Mouse (Mus musculus) adrenal gland, adult 18-20 months (tissue): ENCODE results near the gene 4930407I10Rik. TPM values are rescaled to one million over a fixed set of nuclear protein-coding genes. Genes with fewer than 3 reads are reported as not detected.

ENCODE experiments used
- DNase-seq, 2 experiments: peaks; one replicate each; pipeline ENCODE4 v3.0.0; 2021 to 2022; ENCODE audit warnings: low spot score in 2 of 2
- long read RNA-seq, 2 experiments: library from polyadenylated mRNA; stranded (forward); transcript quantifications; one replicate each; pipeline ENCODE4 v2.0.0; 2021
- total RNA-seq, 2 experiments: library from RNA; stranded (reverse); gene quantifications; 1 replicate in 1 of 2; 2 replicates in 1 of 2; pipeline ENCODE4 v1.2.3; 2021

4930407I10Rik gene
- not detected for total RNA-seq
- long read RNA-seq, experiment 1, result 0 reads
- long read RNA-seq, experiment 2, result 0 reads

DNA sequence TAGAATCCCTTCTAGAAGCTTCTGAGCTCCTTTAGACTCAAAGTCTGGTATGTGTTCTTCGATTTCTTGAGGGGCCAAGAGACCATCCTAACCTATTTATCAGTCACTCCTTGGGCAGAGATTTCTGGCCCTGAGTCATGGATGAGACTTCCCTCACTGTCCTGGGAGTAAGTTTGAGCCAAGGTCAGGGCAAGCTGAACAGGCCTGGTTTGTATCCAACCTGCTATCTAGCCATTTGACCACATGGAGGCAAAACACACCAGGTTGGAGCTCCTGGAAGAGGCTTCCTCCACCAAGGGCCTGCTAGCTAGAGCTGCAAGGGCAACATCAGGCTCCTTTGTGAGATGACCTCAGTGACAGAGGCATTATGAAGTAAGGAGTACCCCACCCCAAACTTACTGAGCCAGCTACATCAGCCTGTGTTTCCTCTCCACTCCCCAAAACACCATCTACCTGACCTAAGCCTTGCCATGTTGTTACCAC is at the start of gene 4930407I10Rik:
Gene 4930407I10Rik (plus strand): TSS at position 433 of the 483 bp plus-strand sequence.
- no peak for DNase-seq

GRCm38 (mm10) chr15:82011947-82012346 is 47.0 kb upstream of the 4930407I10Rik start:
- DNase-seq, result no peak

GRCm38 (mm10) chr15:82014745-82015391 is 44.1 kb upstream of the 4930407I10Rik start:
- no peak for DNase-seq

GRCm38 (mm10) chr15:82015392-82016100 is 43.4 kb upstream of the 4930407I10Rik start:
- DNase-seq, result peak; percentile 30 to 33

GRCm38 (mm10) chr15:82016101-82016808 is 42.7 kb upstream of the 4930407I10Rik start:
- peak; percentile 100 for DNase-seq

GRCm38 (mm10) chr15:82016830-82017229 is 42.1 kb upstream of the 4930407I10Rik start:
- DNase-seq, result no peak

DNA sequence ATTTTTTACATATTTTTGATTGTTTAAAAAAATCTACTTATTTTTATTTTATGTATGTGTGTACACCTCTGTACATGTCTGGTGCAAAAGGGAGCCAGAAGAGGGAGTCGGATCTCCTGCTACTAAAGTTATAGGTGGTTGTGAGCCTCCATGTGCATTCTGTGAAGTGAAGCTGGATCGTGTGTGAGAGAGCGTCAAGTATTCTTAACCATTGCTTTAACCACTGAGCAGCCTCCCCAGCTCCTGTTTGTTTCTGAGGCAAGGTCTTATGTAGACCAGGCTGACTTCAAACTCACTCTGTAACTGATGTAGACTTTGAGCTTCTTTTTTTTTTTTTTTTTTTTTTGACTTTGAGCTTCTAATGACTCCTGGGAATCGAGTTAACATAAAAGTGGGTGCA is 41.5 kb upstream of the 4930407I10Rik start:
- no peak for DNase-seq

DNA sequence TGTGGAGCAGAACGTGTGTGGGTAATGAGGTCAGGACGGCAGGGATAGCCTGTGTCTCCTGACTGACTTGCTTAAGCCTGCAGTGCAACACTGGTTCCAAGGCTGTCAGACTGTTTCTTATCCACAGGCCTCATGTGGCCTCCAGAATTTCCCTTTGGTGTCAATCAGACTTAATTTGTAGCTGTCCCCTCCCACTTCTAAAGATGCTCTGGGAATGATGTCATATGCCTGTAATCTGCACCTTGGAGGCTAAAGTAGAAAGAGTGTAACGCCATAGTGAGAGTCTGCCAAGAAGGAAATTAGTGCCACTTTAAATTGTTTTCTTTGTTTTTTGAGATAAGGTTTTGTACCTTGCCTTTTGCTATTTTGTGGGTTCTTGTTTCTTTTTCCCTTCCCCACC is 39.7 kb upstream of the 4930407I10Rik start:
- DNase-seq, result no peak

GRCm38 (mm10) chr15:82022535-82023088 is 36.3 kb upstream of the 4930407I10Rik start:
- DNase-seq, result peak; percentile 33 to 45

DNA sequence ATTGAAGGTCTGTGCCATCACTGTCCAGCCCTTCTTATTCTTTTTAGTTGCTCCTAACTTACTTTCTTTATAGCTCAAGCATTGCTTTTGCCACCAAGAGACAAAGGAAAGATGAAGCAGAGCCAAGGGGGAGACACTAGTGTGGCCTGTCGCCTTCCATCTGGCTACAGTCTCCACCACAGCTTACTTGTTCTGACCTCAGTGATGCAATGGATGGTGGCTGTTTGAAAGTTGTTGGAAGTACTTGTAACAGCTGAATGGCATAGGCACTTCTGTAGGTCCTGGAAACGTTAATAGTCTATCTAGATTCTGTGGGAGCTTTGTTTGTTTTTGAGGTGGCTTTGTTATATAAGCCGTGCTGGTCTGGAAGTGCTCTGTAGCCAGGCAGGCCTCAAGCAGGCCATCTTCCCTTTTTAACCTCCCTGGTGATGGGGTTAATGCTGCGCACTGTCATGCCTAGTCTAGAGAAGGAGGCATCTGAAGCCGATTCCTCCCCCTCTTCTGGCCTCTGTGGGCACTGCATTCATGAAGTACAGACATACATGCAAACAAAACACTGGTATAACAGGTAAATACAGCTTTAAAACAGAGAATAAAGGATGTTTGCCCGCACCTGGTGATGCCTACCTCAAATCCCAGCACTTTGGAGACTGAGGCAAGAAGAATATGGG is 34.9 kb upstream of the 4930407I10Rik start:
- no peak for DNase-seq

DNA sequence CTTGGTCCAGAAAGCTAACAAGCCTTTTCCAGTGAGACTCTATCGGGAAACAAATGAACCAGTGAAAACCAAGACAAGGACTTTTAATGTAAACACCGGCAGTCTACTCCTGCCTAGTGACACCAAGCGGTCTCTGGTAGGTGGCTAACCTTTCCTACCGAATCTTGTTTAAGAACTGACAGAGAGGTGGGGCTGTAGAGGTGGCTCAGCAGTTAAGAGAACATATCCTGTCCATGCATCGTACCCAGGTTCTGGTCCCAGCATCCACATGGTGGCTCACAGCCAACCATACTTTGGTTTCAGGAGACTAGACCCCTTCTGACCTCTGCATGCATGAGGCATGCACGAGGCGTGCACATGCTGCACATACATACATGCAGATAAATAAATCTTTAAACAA is 31.7 kb upstream of the 4930407I10Rik start:
- no peak for DNase-seq

GRCm38 (mm10) chr15:82027726-82028125 is 31.2 kb upstream of the 4930407I10Rik start:
- DNase-seq, result no peak

DNA sequence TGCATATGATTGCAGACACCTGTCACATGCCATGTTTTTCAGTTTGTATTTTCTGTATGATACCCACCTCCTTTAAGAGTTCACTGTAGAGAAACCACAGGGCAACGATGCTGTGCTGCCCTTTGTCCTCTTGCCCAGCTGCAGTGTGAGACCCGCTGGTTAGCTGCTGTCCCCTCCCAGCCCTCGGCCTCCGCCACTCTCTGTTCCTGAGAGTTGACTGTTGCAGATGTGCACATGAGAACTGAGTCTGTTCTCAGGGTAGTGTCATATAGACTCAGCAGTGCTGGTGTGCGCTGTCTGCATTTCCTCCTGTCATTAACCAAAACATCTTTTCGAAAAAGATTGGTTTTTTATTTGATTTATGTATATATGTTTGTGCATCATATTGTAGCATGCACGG is 26.6 kb upstream of the 4930407I10Rik start:
- DNase-seq, result no peak

DNA sequence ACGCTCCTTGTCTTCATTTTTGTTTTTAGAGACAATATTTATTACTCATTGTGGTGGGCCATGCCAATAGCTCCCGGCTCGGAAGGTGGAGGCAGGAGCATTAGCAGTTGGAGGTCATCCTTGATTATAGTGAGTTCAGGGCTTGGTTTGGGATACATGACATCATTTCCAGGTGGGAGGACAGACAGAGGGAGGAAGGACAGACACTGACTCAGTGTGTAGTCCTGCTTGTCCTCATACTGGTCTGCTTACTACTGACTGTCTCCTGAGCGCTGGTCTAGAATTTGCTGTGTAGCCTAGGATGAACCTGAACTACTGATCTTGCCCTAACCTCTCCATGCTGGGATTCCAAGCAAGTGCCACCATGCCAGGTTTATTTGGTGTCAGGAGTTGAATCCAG is 25.2 kb upstream of the 4930407I10Rik start, which contains the start of gene Desi1:
Gene Desi1 (minus strand): TSS at position 101 of the 400 bp plus-strand sequence.
- DNase-seq, result no peak

- no peak for DNase-seq
These were observed 22.9 kb upstream of the 4930407I10Rik start for GRCm38 (mm10) chr15:82035904-82036689.

GRCm38 (mm10) chr15:82040650-82041049 is 18.3 kb upstream of the 4930407I10Rik start:
- DNase-seq, result no peak

DNA sequence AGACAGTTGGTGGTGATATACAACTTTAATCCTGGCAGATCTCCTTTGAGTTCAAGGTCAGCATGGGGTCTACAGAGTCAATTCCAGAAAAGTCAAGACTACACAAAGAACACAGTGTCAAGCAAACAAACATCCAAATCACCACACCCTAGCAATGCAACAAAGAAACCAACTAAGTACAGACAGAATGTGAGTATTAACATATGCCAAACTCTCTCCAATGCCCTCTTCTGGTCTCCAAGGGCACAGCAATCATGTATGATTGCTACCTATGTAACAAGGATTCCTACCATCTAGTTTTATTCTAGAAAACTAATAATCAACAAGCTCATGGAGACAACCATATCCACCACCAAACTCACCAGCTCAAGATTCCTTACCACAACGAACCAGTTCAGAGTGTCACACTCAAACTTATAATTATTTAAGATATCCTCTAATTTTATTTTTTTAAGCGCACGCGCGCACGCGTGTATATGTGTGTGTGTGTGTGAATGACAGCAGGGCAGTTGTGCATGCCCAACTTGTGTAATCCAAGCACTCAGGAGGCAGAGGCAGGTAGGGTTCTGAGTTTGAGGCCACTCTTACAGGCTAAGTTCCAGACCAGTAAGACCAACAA is 14.7 kb upstream of the 4930407I10Rik start:
- no peak for DNase-seq

DNA sequence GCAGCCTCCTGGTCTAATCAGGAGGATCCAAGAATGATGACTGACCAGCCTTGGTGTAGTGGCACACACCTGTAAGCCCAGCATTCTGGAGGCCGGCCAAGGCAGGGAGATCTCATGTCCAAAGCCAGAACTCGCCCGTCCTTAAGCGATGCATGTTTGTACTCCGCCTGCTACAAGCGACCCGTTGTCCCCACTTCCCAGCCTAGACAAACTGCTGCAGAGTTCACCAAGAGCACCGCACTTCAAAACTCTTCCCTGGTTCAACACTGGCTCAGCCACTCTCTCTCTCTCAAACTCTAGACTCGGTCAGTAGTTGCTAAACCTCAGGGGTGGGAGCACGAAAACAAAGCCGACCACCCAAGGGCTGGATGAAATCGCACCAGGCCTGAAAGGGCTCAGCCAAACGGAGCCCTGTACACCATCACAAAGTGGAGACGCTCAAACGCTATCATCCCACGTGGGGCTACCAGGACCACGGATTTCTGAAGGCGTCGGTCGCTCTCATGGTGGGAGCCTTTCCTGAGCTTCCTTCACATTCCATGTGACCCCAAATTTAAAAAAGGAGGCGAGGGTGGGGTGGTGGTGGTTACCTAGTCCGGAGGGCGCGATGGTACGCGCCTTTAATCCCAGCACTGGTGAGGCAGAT is 12.6 kb upstream of the 4930407I10Rik start:
- DNase-seq, result no peak
